Mouse (Mus musculus) stomach, postnatal 0 days (tissue): Measurements from ENCODE around the gene Exo5. TPM values are rescaled to one million over a fixed set of nuclear protein-coding genes. Genes with fewer than 3 reads are reported as not detected.

Experiments
- ATAC-seq: fragments of 200-750 bp; cut with Nextera tagmentation; 2 replicates; pipeline ENCODE4 v1.8.0; 2017; ENCODE audit not compliant: low FRiP score, low TSS enrichment
- DNase-seq: peaks from one replicate; pipeline ENCODE4 v3.0.0-alpha.2; 2016; ENCODE audit warnings: low spot score
- H3K27ac ChIP-seq: fragments of 300-500 bp; sonication (generic); replicated peaks from 2 replicates; pipeline ENCODE4 v1.5.1; 2014; ENCODE audit warnings: mild to moderate bottlenecking, control low read depth
- H3K27me3 ChIP-seq: fragments of 300-500 bp; sonication (generic); 2 replicates; pipeline ENCODE4 v1.6.1; 2014; ENCODE audit warnings: low read length; ENCODE audit not compliant: control insufficient read depth, insufficient read depth
- H3K36me3 ChIP-seq: fragments of 300-500 bp; sonication (generic); 2 replicates; pipeline ENCODE4 v1.6.1; 2014; ENCODE audit warnings: low read length, mixed read lengths; ENCODE audit not compliant: control insufficient read depth, insufficient read depth
- H3K4me1 ChIP-seq: fragments of 300-500 bp; sonication (generic); replicated peaks from 2 replicates; pipeline ENCODE4 v1.6.1; 2014; ENCODE audit warnings: antibody characterized with exemption; ENCODE audit not compliant: control insufficient read depth, insufficient read depth
- H3K4me2 ChIP-seq: fragments of 300-500 bp; sonication (generic); replicated peaks from 2 replicates; pipeline ENCODE4 v1.6.1; 2014; ENCODE audit warnings: low read depth, mild to moderate bottlenecking, control low read depth, moderate library complexity
- H3K4me3 ChIP-seq: fragments of 300-500 bp; sonication (generic); 2 replicates; pipeline ENCODE4 v1.5.1; 2014; ENCODE audit warnings: low read depth, low read length, control low read depth
- H3K9ac ChIP-seq: fragments of 300-500 bp; sonication (generic); 2 replicates; pipeline ENCODE4 v1.6.1; 2014; ENCODE audit warnings: mild to moderate bottlenecking, low read length, control low read depth, mixed read lengths
- H3K9me3 ChIP-seq: fragments of 300-500 bp; sonication (generic); 2 replicates; pipeline ENCODE4 v1.6.1; 2016; ENCODE audit warnings: low read length; ENCODE audit not compliant: control insufficient read depth
- CTCF ChIP-seq: IDR thresholded peaks from 2 replicates; pipeline ENCODE4 v1.5.1; 2016; ENCODE audit warnings: antibody characterized with exemption, low read depth, mild to moderate bottlenecking, moderate library complexity
- EP300 ChIP-seq: optimal IDR thresholded peaks from 2 replicates; pipeline ENCODE3; 2016; ENCODE audit warnings: antibody characterized with exemption
- WGBS: fragments of 180-500 bp; shearing (Covaris S2); extraction: QIAGEN DNeasy Blood & Tissue Kit; methylation state at CpG from one replicate; pipeline ENCODE4 v1.1.7; 2014; 5-methylcytosine and 5-hydroxymethylcytosine counted together
- microRNA-seq: library from miRNA; unstranded; fragments of <30 nt; microRNA quantifications from one replicate; pipeline ENCODE4, GENCODE M21; 2016
- polyA plus RNA-seq: library from polyadenylated mRNA; unstranded; fragments of >200 nt; fragmentation: Nextera tagmentation; extraction: Ambion mirVana; gene quantifications from 2 replicates; pipeline ENCODE4 v1.2.1, GENCODE M21; 2015

Gene Exo5
- polyA plus RNA-seq, 1 experiment from 2014 or later: 10.4 TPM

DNA sequence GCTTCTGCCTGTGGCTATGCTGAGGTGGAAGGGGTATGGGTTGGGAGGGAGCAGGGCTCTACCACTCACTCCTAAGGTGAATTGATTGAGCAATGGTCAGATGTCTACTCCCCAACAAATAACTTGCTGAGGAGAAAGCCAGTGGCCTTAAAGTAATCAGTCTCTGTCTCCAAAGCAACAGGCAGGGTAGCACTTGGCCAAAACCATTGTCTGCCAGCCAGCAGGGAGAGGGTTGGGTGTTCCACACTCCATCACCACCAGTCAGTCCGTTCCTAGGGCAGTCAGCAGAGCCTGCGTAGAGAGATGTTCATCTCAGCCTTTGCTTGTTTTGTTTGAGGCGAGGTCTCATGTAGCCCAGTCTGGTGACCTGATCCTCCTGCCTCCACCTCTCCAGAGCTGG, 48.9 kb downstream of the Exo5 start:
- H3K4me1 ChIP-seq: no peaks in the 10 kb centered on the region
- H3K9ac ChIP-seq: no peak overlapping the region
- no peaks in the 10 kb centered on the region for H3K27me3 ChIP-seq
- no peak overlapping the region for H3K4me3 ChIP-seq
- 43% methylated on average over 3 of the region's 3 CpGs for WGBS
- H3K27ac ChIP-seq: no peak overlapping the region
- H3K4me2 ChIP-seq: no peak overlapping the region
- no peak for ATAC-seq
- no peaks in the 10 kb centered on the region for H3K36me3 ChIP-seq
- no peak for DNase-seq
- H3K9me3 ChIP-seq: no peaks in the 10 kb centered on the region
- TF ChIP-seq EP300 (no peak), CTCF (no peak)

Small RNAs within 50 kb of the gene (microRNA-seq; reads per million reads assigned to microRNA genes)
- not detected for gene Mir7015

Other genes with a start within 250 kb of the Exo5 start
- gene Kcnq4, start 176.4 kb downstream of the Exo5 start, polyA plus RNA-seq: 2.2 and 2.7 TPM in 2 replicates
- 44.8 and 47.6 TPM in 2 replicates for gene Nfyc, start 93.4 kb downstream of the Exo5 start, polyA plus RNA-seq
- gene Rims3, start 70.2 kb downstream of the Exo5 start, polyA plus RNA-seq: 0.70 and 0.92 TPM in 2 replicates
- 1.9 and 2.3 TPM in 2 replicates for gene Zfp69, start 26.7 kb upstream of the Exo5 start, polyA plus RNA-seq
- 16.1 and 17.3 TPM in 2 replicates for gene Smap2, start 92.2 kb upstream of the Exo5 start, polyA plus RNA-seq
- gene Col9a2, start 114.4 kb upstream of the Exo5 start, polyA plus RNA-seq: 5.7 and 7.6 TPM in 2 replicates
- gene Zmpste24, start 173.2 kb upstream of the Exo5 start, polyA plus RNA-seq: 21.6 and 22.7 TPM in 2 replicates
- not detected in 2 replicates for gene Tmco2, start 184.2 kb upstream of the Exo5 start, polyA plus RNA-seq